Mouse (Mus musculus) myocyte (in vitro differentiated cells): ENCODE measurements around the gene Srd5a1.

Experiments used
- E2F4 ChIP-seq: IDR thresholded peaks from one replicate; pipeline ENCODE4 v1.6.1; 2011; ENCODE audit warnings: mild to moderate bottlenecking, control low read depth, moderate library complexity; ENCODE audit not compliant: insufficient read depth
- MAX ChIP-seq: IDR thresholded peaks from one replicate; pipeline ENCODE4 v1.6.1; 2011; ENCODE audit warnings: low read depth, mild to moderate bottlenecking, control low read depth
- MYOD1 ChIP-seq, 3 experiments: IDR thresholded peaks; one replicate each; pipeline ENCODE4 v1.6.1; 2011; ENCODE audit warnings: control low read depth in 2 of 3, low read depth in 2 of 3, mild to moderate bottlenecking in 2 of 3, moderate library complexity in 1 of 3; ENCODE audit not compliant: insufficient read length in 2 of 3, control insufficient read depth in 1 of 3
- POLR2A ChIP-seq: IDR thresholded peaks from one replicate; pipeline ENCODE4 v1.6.1; 2011; ENCODE audit warnings: low read depth, mild to moderate bottlenecking, control low read depth, moderate library complexity; ENCODE audit not compliant: insufficient read length
- POLR2AphosphoS2 ChIP-seq: IDR thresholded peaks from one replicate; pipeline ENCODE4 v1.6.1; 2011; ENCODE audit warnings: low read depth, control low read depth; ENCODE audit not compliant: insufficient read length
- REST ChIP-seq: IDR thresholded peaks from one replicate; pipeline ENCODE4 v1.6.1; 2011; ENCODE audit warnings: mild to moderate bottlenecking, control low read depth, moderate library complexity; ENCODE audit not compliant: insufficient read depth, insufficient read length
- SRF ChIP-seq: IDR thresholded peaks from one replicate; pipeline ENCODE4 v1.6.1; 2011; ENCODE audit warnings: low read depth; ENCODE audit not compliant: control insufficient read depth, insufficient read length
- TCF12 ChIP-seq: IDR thresholded peaks from one replicate; pipeline ENCODE4 v1.6.1; 2011; ENCODE audit warnings: mild to moderate bottlenecking, control low read depth; ENCODE audit not compliant: poor library complexity, insufficient read depth, severe bottlenecking
- TCF3 ChIP-seq: IDR thresholded peaks from one replicate; pipeline ENCODE4 v1.6.1; 2011; ENCODE audit warnings: low read depth, control low read depth; ENCODE audit not compliant: insufficient read length
- USF1 ChIP-seq: IDR thresholded peaks from one replicate; pipeline ENCODE4 v1.6.1; 2011; ENCODE audit warnings: low read depth, mild to moderate bottlenecking, control low read depth, moderate library complexity

DNA sequence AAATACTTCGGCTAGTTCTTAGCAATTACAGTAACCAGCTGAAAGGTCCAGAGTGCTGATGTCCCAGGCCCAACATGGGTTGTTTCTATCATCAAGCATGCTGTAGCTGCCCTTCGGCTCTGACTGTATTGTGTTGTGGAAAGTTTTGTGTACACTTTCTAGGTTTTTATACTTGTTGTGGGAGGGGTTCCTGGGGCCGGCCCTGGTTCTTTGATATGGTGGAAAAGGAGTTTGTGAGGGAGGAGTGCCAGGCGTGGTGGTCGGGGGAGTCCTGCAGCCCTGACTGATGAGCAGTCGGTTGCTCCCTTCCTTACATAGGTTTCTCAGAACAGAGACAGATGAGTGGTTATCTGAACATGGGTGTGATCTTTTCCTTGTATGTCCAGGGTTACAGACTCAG, 25.6 kb upstream of the Srd5a1 start:
- TF ChIP-seq POLR2A, result no peak
- TF ChIP-seq POLR2AphosphoS2, result no peak
- no peak for TF ChIP-seq MAX
- TF ChIP-seq USF1, result no peak
- no peak for TF ChIP-seq REST
- no peak for TF ChIP-seq SRF
- TF ChIP-seq E2F4, result no peak
- no peak for TF ChIP-seq TCF12
- no peak for TF ChIP-seq MYOD1 (IDR thresholded peaks at IDR 0.05; ENCODE audit: control insufficient read depth in 1 of 3, insufficient read length in 2 of 3, low read depth in 2 of 3)
- TF ChIP-seq TCF3, result no peak
